Mouse (Mus musculus): Measurements from ENCODE around the gene Susd3. TPM values are rescaled to one million over a fixed set of nuclear protein-coding genes. Genes with fewer than 3 reads are reported as not detected.

Susd3 gene
- polyA plus RNA-seq, 1 experiment from 2014 or later, result 1.2 TPM

GRCm38 (mm10) chr13:49186798-49187287, 61.7 kb downstream of the Susd3 start:
- H3K4me3 ChIP-seq (ENCODE audit: low read length), result peak overlapping the region; percentile 86
- H3K27me3 ChIP-seq (replicated peaks; ENCODE audit: control insufficient read depth, insufficient read depth, low read length), result no peaks in the 10 kb centered on the region
- H3K9me3 ChIP-seq (ENCODE audit: control insufficient read depth, low read length), result no peaks in the 10 kb centered on the region
- ATAC-seq, result peak; percentile 72
- H3K4me2 ChIP-seq (ENCODE audit: low read depth, low read length), result peak overlapping the region; percentile 97
- peak overlapping the region; percentile 92 for H3K27ac ChIP-seq (ENCODE audit: low read length)
- peaks cover 51% of the 10 kb centered on the region for H3K4me1 ChIP-seq (ENCODE audit: control insufficient read depth, insufficient read depth, low read length)
- no peaks in the 10 kb centered on the region for H3K36me3 ChIP-seq (ENCODE audit: control insufficient read depth, insufficient read depth, low read length)
- WGBS, result 18% methylated on average over 11 of the region's 11 CpGs
- H3K9ac ChIP-seq (ENCODE audit: low read depth, low read length), result peak overlapping the region; percentile 66

GRCm38 (mm10) chr13:49183646-49184045, 64.9 kb downstream of the Susd3 start:
- no peak overlapping the region for H3K27ac ChIP-seq (ENCODE audit: low read length)

GRCm38 (mm10) chr13:49183161-49183560, 65.3 kb downstream of the Susd3 start:
- Histone ChIP-seq H3K36me3 (ENCODE audit: control insufficient read depth, insufficient read depth, low read length) (no peaks in the 10 kb centered on the region), H3K4me1 (ENCODE audit: control insufficient read depth, insufficient read depth, low read length) (peaks cover 26% of the 10 kb centered on the region), H3K9me3 (ENCODE audit: control insufficient read depth, low read length) (no peaks in the 10 kb centered on the region), H3K27ac (ENCODE audit: low read length) (no peak overlapping the region), H3K4me3 (ENCODE audit: low read length) (no peak overlapping the region), H3K9ac (ENCODE audit: low read depth, low read length) (peak overlapping the region; percentile 3), H3K27me3 (replicated peaks; ENCODE audit: control insufficient read depth, insufficient read depth, low read length) (no peaks in the 10 kb centered on the region), H3K4me2 (ENCODE audit: low read depth, low read length) (no peak overlapping the region)
- 40% methylated on average over 5 of the region's 5 CpGs for WGBS
- ATAC-seq, result no peak

More at GRCm38 (mm10) chr13:49183646-49184045, 64.9 kb downstream of the Susd3 start:
- Histone ChIP-seq H3K27me3 (replicated peaks; ENCODE audit: control insufficient read depth, insufficient read depth, low read length) (no peaks in the 10 kb centered on the region), H3K9me3 (ENCODE audit: control insufficient read depth, low read length) (no peaks in the 10 kb centered on the region), H3K4me1 (ENCODE audit: control insufficient read depth, insufficient read depth, low read length) (peaks cover 30% of the 10 kb centered on the region), H3K4me2 (ENCODE audit: low read depth, low read length) (no peak overlapping the region), H3K4me3 (ENCODE audit: low read length) (no peak overlapping the region), H3K9ac (ENCODE audit: low read depth, low read length) (peak overlapping the region; percentile 3; the same call in 1 of the 2 replicates), H3K36me3 (ENCODE audit: control insufficient read depth, insufficient read depth, low read length) (no peaks in the 10 kb centered on the region)
- ATAC-seq, result no peak
- 47% methylated on average over 5 of the region's 5 CpGs for WGBS

- no peak for ATAC-seq
Observed at GRCm38 (mm10) chr13:49181411-49181984, 67.0 kb downstream of the Susd3 start.

GRCm38 (mm10) chr13:49180691-49181090, 67.8 kb downstream of the Susd3 start:
- Histone ChIP-seq H3K4me1 (ENCODE audit: control insufficient read depth, insufficient read depth, low read length) (peaks cover 13% of the 10 kb centered on the region), H3K36me3 (ENCODE audit: control insufficient read depth, insufficient read depth, low read length) (no peaks in the 10 kb centered on the region), H3K4me2 (ENCODE audit: low read depth, low read length) (no peak overlapping the region), H3K27ac (ENCODE audit: low read length) (no peak overlapping the region), H3K9me3 (ENCODE audit: control insufficient read depth, low read length) (no peaks in the 10 kb centered on the region), H3K9ac (ENCODE audit: low read depth, low read length) (no peak overlapping the region), H3K27me3 (replicated peaks; ENCODE audit: control insufficient read depth, insufficient read depth, low read length) (no peaks in the 10 kb centered on the region), H3K4me3 (ENCODE audit: low read length) (no peak overlapping the region)
- WGBS, result 42% methylated on average over 1 of the region's 1 CpGs
- ATAC-seq, result no peak

More at GRCm38 (mm10) chr13:49181411-49181984, 67.0 kb downstream of the Susd3 start:
- Histone ChIP-seq H3K4me1 (ENCODE audit: control insufficient read depth, insufficient read depth, low read length) (peaks cover 16% of the 10 kb centered on the region), H3K36me3 (ENCODE audit: control insufficient read depth, insufficient read depth, low read length) (no peaks in the 10 kb centered on the region), H3K4me2 (ENCODE audit: low read depth, low read length) (no peak overlapping the region), H3K27me3 (replicated peaks; ENCODE audit: control insufficient read depth, insufficient read depth, low read length) (no peaks in the 10 kb centered on the region), H3K9ac (ENCODE audit: low read depth, low read length) (no peak overlapping the region), H3K9me3 (ENCODE audit: control insufficient read depth, low read length) (no peaks in the 10 kb centered on the region), H3K4me3 (ENCODE audit: low read length) (no peak overlapping the region), H3K27ac (ENCODE audit: low read length) (no peak overlapping the region)
- 85% methylated on average over 3 of the region's 3 CpGs for WGBS

Other genes with a start within 250 kb of the Susd3 start
- gene Wnk2, start 100.7 kb downstream of the Susd3 start, polyA plus RNA-seq (2015; fragmentation: Nextera tagmentation; extraction: Ambion mirVana), result 2.9 and 3.5 TPM in 2 replicates
- 60.0 and 63.3 TPM in 2 replicates for gene Ninj1, start 61.2 kb downstream of the Susd3 start, polyA plus RNA-seq (2015; fragmentation: Nextera tagmentation; extraction: Ambion mirVana)
- gene Card19, start 32.7 kb downstream of the Susd3 start, polyA plus RNA-seq (2015; fragmentation: Nextera tagmentation; extraction: Ambion mirVana), result 53.2 and 58.8 TPM in 2 replicates
- 0.82 and 1.2 TPM in 2 replicates for gene Fgd3, start 71.6 kb upstream of the Susd3 start, polyA plus RNA-seq (2015; fragmentation: Nextera tagmentation; extraction: Ambion mirVana)
- 14.7 and 15.7 TPM in 2 replicates for gene Bicd2, start 92.9 kb upstream of the Susd3 start, polyA plus RNA-seq (2015; fragmentation: Nextera tagmentation; extraction: Ambion mirVana)
- gene Ippk, start 172.5 kb upstream of the Susd3 start, polyA plus RNA-seq (2015; fragmentation: Nextera tagmentation; extraction: Ambion mirVana), result 18.0 and 19.9 TPM in 2 replicates
- gene Tes3-ps, start 244.6 kb upstream of the Susd3 start, polyA plus RNA-seq (2015; fragmentation: Nextera tagmentation; extraction: Ambion mirVana), result 0.56 and 0.67 TPM in 2 replicates